Mouse (Mus musculus): Measurements from ENCODE around the gene Ugt1a10. TPM values are rescaled to one million over a fixed set of nuclear protein-coding genes. Genes with fewer than 3 reads are reported as not detected.

The Ugt1a10 gene
- polyA plus RNA-seq (2012; rRNA removed) = not detected in 2 replicates

GRCm38 (mm10) chr1:88055088-88055487, at the start of gene Ugt1a10:
Gene Ugt1a10 (plus strand): TSS chr1:88055388.
- H3K4me3 ChIP-seq (replicated peaks; ENCODE audit: insufficient read depth, low read depth, low read length) = no peak within 1 kb of the TSS
- no peak within 1 kb of the TSS for H3K27ac ChIP-seq (ENCODE audit: insufficient read depth, low read length)
- DNase-seq = no peak
- no peaks in the 10 kb centered on the region for H3K4me1 ChIP-seq (ENCODE audit: control insufficient read depth, insufficient read depth, low read length)
- TF ChIP-seq CTCF (IDR thresholded peaks at IDR 0.05; ENCODE audit: borderline replicate concordance, insufficient read depth, low read depth, low read length) (no peak), POLR2A (IDR thresholded peaks at IDR 0.05; ENCODE audit: borderline replicate concordance, insufficient read depth, low read length) (no peak)
- 91% methylated on average over 1 of the region's 1 CpGs for WGBS
- H3K27me3 ChIP-seq (ENCODE audit: control insufficient read depth, insufficient read depth, low read length) = no peaks in the 10 kb centered on the region

GRCm38 (mm10) chr1:88007692-88008210, 47.4 kb upstream of the Ugt1a10 start:
- TF ChIP-seq POLR2A (IDR thresholded peaks at IDR 0.05; ENCODE audit: borderline replicate concordance, insufficient read depth, low read length) (no peak), CTCF (IDR thresholded peaks at IDR 0.05; ENCODE audit: borderline replicate concordance, insufficient read depth, low read depth, low read length) (no peak)
- Histone ChIP-seq H3K27ac (ENCODE audit: insufficient read depth, low read length) (peak overlapping the region; percentile 79), H3K27me3 (ENCODE audit: control insufficient read depth, insufficient read depth, low read length) (no peaks in the 10 kb centered on the region), H3K4me3 (replicated peaks; ENCODE audit: insufficient read depth, low read depth, low read length) (peak overlapping the region; percentile 83), H3K4me1 (ENCODE audit: control insufficient read depth, insufficient read depth, low read length) (no peaks in the 10 kb centered on the region)
- WGBS = 1% methylated on average over 5 of the region's 5 CpGs
- no peak for DNase-seq

DNA sequence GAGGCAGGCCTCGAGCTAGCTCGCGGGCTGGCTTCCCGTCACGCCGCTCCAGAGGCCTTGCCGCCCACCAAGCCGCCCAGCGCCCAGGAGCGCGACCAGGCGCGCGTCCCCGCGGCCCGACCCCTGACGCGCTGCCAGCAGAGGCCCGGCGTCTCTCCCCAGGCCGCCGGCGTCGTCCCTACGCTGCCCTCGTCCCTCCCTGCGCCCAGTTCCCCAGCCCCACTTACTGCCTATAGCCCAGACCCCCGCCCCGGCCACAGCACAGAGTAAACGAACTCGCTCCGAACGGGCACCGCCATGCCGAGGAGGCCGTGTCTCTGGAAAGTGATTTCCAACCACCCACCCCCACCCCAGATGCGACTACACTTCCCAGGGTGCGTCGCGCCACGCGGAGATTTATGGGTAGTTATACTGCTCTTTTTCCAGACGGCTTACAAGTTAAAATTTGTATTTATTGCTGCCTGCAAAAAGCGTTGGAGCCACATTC, 46.9 kb upstream of the Ugt1a10 start, which contains the start of gene Usp40:
Usp40 (minus strand) TSS at position 341 of the 487 bp plus-strand sequence.
- peak within 1 kb of the TSS; percentile 83 for H3K4me3 ChIP-seq (replicated peaks; ENCODE audit: insufficient read depth, low read depth, low read length)
- peak; percentile 74 to 84 for DNase-seq
- WGBS = 1% methylated on average over 45 of the region's 45 CpGs
- no peaks in the 10 kb centered on the region for H3K27me3 ChIP-seq (ENCODE audit: control insufficient read depth, insufficient read depth, low read length)
- peak within 1 kb of the TSS; percentile 79 for H3K27ac ChIP-seq (ENCODE audit: insufficient read depth, low read length)
- H3K4me1 ChIP-seq (ENCODE audit: control insufficient read depth, insufficient read depth, low read length) = no peaks in the 10 kb centered on the region
- TF ChIP-seq POLR2A (IDR thresholded peaks at IDR 0.05; ENCODE audit: borderline replicate concordance, insufficient read depth, low read length) (peak; percentile 47; the same call in 1 of the 2 replicates), CTCF (IDR thresholded peaks at IDR 0.05; ENCODE audit: borderline replicate concordance, insufficient read depth, low read depth, low read length) (no peak)

GRCm38 (mm10) chr1:88008735-88009134, 46.5 kb upstream of the Ugt1a10 start:
- no peak for DNase-seq
- WGBS = 45% methylated on average over 4 of the region's 4 CpGs
- Histone ChIP-seq H3K27me3 (ENCODE audit: control insufficient read depth, insufficient read depth, low read length) (no peaks in the 10 kb centered on the region), H3K4me3 (replicated peaks; ENCODE audit: insufficient read depth, low read depth, low read length) (peak overlapping the region; percentile 83), H3K27ac (ENCODE audit: insufficient read depth, low read length) (no peak overlapping the region), H3K4me1 (ENCODE audit: control insufficient read depth, insufficient read depth, low read length) (no peaks in the 10 kb centered on the region)
- TF ChIP-seq CTCF (IDR thresholded peaks at IDR 0.05; ENCODE audit: borderline replicate concordance, insufficient read depth, low read depth, low read length) (no peak), POLR2A (IDR thresholded peaks at IDR 0.05; ENCODE audit: borderline replicate concordance, insufficient read depth, low read length) (no peak)

DNA sequence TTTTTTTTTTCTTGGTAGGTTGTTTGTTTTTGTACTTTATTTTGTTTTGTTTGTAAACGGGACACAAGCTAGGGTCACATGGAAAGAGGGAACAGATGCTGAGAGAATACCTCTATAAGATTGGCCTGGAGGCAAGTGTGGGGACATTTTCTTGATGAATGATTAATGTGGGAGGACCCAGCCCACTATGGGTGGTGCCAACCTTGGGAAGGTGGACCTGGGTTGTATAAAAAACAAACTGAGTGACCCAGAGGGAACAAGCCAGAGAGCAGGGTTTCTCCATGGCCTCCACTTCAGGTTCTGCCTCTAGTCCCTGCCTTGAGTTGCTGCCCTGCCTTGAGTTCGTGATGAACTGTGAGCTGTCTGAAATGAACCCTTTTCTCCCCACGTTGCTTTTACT, 45.7 kb upstream of the Ugt1a10 start:
- no peak overlapping the region for H3K4me3 ChIP-seq (replicated peaks; ENCODE audit: insufficient read depth, low read depth, low read length)
- 69% methylated on average over 3 of the region's 3 CpGs for WGBS

DNA sequence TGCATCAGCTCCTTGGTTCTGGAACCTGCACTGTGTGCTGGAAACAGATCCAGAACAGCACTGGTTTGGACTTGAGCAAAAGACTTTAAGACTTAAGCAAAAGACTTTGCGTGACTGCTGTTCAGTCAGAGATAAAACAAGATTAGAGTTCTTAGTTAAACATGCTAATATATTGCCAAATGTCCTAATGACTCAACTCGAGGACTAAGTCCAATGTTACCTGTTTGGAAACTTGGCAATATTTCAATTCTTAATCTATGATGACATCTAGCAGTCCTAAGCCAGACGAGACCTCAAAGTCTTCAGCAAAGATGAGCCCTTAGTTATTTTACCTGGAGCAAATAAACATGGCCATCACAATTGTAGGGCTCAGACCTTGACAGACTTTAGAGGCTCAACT, 41.5 kb upstream of the Ugt1a10 start:
- Histone ChIP-seq H3K4me3 (replicated peaks; ENCODE audit: insufficient read depth, low read depth, low read length) (no peak overlapping the region), H3K4me1 (ENCODE audit: control insufficient read depth, insufficient read depth, low read length) (no peaks in the 10 kb centered on the region), H3K27me3 (ENCODE audit: control insufficient read depth, insufficient read depth, low read length) (no peaks in the 10 kb centered on the region), H3K27ac (ENCODE audit: insufficient read depth, low read length) (no peak overlapping the region)
- DNase-seq = no peak
- no peak for TF ChIP-seq CTCF (IDR thresholded peaks at IDR 0.05; ENCODE audit: borderline replicate concordance, insufficient read depth, low read depth, low read length)
- WGBS = 70% methylated on average over 3 of the region's 3 CpGs

More for the DNA sequence above, 45.7 kb upstream of the Ugt1a10 start:
- Histone ChIP-seq H3K27ac (ENCODE audit: insufficient read depth, low read length) (no peak overlapping the region), H3K27me3 (ENCODE audit: control insufficient read depth, insufficient read depth, low read length) (no peaks in the 10 kb centered on the region), H3K4me1 (ENCODE audit: control insufficient read depth, insufficient read depth, low read length) (no peaks in the 10 kb centered on the region)
- no peak for DNase-seq
- no peak for TF ChIP-seq POLR2A (IDR thresholded peaks at IDR 0.05; ENCODE audit: borderline replicate concordance, insufficient read depth, low read length)
- no peak for TF ChIP-seq CTCF (IDR thresholded peaks at IDR 0.05; ENCODE audit: borderline replicate concordance, insufficient read depth, low read depth, low read length)

DNA sequence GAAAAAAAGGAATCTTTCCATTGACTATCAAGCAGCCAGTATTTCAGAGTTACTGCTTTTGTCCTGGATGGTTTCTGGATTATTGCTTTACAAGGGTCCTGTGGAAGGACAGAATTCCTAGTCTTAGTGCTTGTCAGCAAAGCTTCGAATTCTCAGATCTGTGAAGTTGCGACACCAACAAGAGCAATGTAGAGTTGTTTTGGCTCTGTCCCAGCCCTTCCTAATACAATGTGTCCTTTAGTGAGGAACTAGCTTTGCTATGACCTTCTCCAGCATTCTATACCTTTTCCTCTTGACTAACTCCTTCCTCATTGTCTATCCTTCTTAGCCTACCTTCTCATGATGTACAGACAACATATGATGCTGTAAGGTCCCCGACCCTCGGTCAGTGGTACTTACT, 41.0 kb upstream of the Ugt1a10 start:
- H3K4me1 ChIP-seq (ENCODE audit: control insufficient read depth, insufficient read depth, low read length) = no peaks in the 10 kb centered on the region
- TF ChIP-seq POLR2A (IDR thresholded peaks at IDR 0.05; ENCODE audit: borderline replicate concordance, insufficient read depth, low read length) = no peak
- no peak for TF ChIP-seq CTCF (IDR thresholded peaks at IDR 0.05; ENCODE audit: borderline replicate concordance, insufficient read depth, low read depth, low read length)
- H3K4me3 ChIP-seq (replicated peaks; ENCODE audit: insufficient read depth, low read depth, low read length) = no peak overlapping the region
- H3K27ac ChIP-seq (ENCODE audit: insufficient read depth, low read length) = no peak overlapping the region
- no peaks in the 10 kb centered on the region for H3K27me3 ChIP-seq (ENCODE audit: control insufficient read depth, insufficient read depth, low read length)
- DNase-seq = no peak
- WGBS = 95% methylated on average over 4 of the region's 4 CpGs

GRCm38 (mm10) chr1:88014671-88015070, 40.5 kb upstream of the Ugt1a10 start:
- H3K4me1 ChIP-seq (ENCODE audit: control insufficient read depth, insufficient read depth, low read length) = no peaks in the 10 kb centered on the region
- no peak overlapping the region for H3K27ac ChIP-seq (ENCODE audit: insufficient read depth, low read length)
- no peak for DNase-seq
- H3K4me3 ChIP-seq (replicated peaks; ENCODE audit: insufficient read depth, low read depth, low read length) = no peak overlapping the region
- WGBS = 97% methylated on average over 4 of the region's 4 CpGs
- H3K27me3 ChIP-seq (ENCODE audit: control insufficient read depth, insufficient read depth, low read length) = no peaks in the 10 kb centered on the region
- TF ChIP-seq POLR2A (IDR thresholded peaks at IDR 0.05; ENCODE audit: borderline replicate concordance, insufficient read depth, low read length) (no peak), CTCF (IDR thresholded peaks at IDR 0.05; ENCODE audit: borderline replicate concordance, insufficient read depth, low read depth, low read length) (no peak)

All from cerebellum, adult 2 months (tissue).